Mouse (Mus musculus) naive thymus-derived CD4-positive, alpha-beta T cell, adult 2 months (primary cell): ENCODE measurements at regions not wholly inside any gene's neighbourhood (a gene's known extent, or its start where the extent isn't known, plus 50 kb on each side); places are given as distances from the start of the nearest gene placed in this dataset.

Experiments
- DNase-seq: peaks from one replicate; pipeline ENCODE4 v3.0.0-alpha.2; 2011; ENCODE audit warnings: low read depth

- DNase-seq: no peak
These were observed 88.8 kb downstream of the Bms1 start for GRCm38 (mm10) chr6:118330496-118330895.

GRCm38 (mm10) chr6:118327458-118327857 lies 91.8 kb downstream of the Bms1 start:
- DNase-seq: peak; percentile 8

- DNase-seq: no peak
These were observed 93.6 kb downstream of the Bms1 start for GRCm38 (mm10) chr6:118325681-118326080.

- no peak for DNase-seq
These were observed 94.7 kb downstream of the Bms1 start for GRCm38 (mm10) chr6:118324559-118324958.

GRCm38 (mm10) chr6:118323052-118323451 lies 96.2 kb downstream of the Bms1 start:
- DNase-seq: no peak

- DNase-seq: no peak
These were observed 96.6 kb downstream of the Bms1 start for GRCm38 (mm10) chr6:118322631-118323030.

- no peak for DNase-seq
These were observed 97.2 kb downstream of the Bms1 start for GRCm38 (mm10) chr6:118322061-118322460.

GRCm38 (mm10) chr6:118320021-118320525 lies 99.2 kb downstream of the Bms1 start:
- no peak for DNase-seq

- no peak for DNase-seq
These were observed 103.4 kb downstream of the Bms1 start for GRCm38 (mm10) chr6:118315881-118316280.

GRCm38 (mm10) chr6:118314941-118315687 lies 104.2 kb downstream of the Bms1 start:
- no peak for DNase-seq

- DNase-seq: no peak
These were observed 108.2 kb downstream of the Bms1 start for GRCm38 (mm10) chr6:118311081-118311480.

- no peak for DNase-seq
These were observed 109.4 kb downstream of the Bms1 start for GRCm38 (mm10) chr6:118309923-118310322.

- no peak for DNase-seq
These were observed 110.7 kb downstream of the Bms1 start for GRCm38 (mm10) chr6:118308586-118308985.

- DNase-seq: no peak
These were observed 110.0 kb upstream of the Ret start for GRCm38 (mm10) chr6:118307481-118307880.

GRCm38 (mm10) chr6:118305209-118305608 lies 107.7 kb upstream of the Ret start:
- no peak for DNase-seq

- DNase-seq: no peak
These were observed 105.3 kb upstream of the Ret start for GRCm38 (mm10) chr6:118302783-118303350.

GRCm38 (mm10) chr6:118301880-118302782 lies 104.6 kb upstream of the Ret start:
- no peak for DNase-seq

GRCm38 (mm10) chr6:118300781-118301180 lies 103.3 kb upstream of the Ret start:
- no peak for DNase-seq

- no peak for DNase-seq
These were observed 100.1 kb upstream of the Ret start for GRCm38 (mm10) chr6:118297576-118297975.

GRCm38 (mm10) chr6:118293986-118294385 lies 96.5 kb upstream of the Ret start:
- no peak for DNase-seq

GRCm38 (mm10) chr6:118292928-118293327 lies 95.4 kb upstream of the Ret start:
- no peak for DNase-seq

- no peak for DNase-seq
These were observed 94.8 kb upstream of the Ret start for GRCm38 (mm10) chr6:118292272-118292671.

GRCm38 (mm10) chr6:118291426-118291825 lies 93.9 kb upstream of the Ret start:
- no peak for DNase-seq
